Mouse (Mus musculus) liver, embryonic 16.5 days (tissue): ENCODE measurements at regions not wholly inside any gene's neighbourhood (a gene's known extent, or its start where the extent isn't known, plus 50 kb on each side); places are given as distances from the start of the nearest gene placed in this dataset.

ENCODE experiments used
- ATAC-seq: fragments of 200-750 bp; cut with Nextera tagmentation; 2 replicates; pipeline ENCODE4 v1.8.0; 2017; ENCODE audit warnings: low read depth, mild to moderate bottlenecking, moderate number of reproducible peaks, moderate library complexity
- H3K27ac ChIP-seq: fragments of 300-500 bp; sonication (generic); 2 replicates; pipeline ENCODE4 v1.5.1; 2014; ENCODE audit warnings: mild to moderate bottlenecking, low read length
- H3K27me3 ChIP-seq: fragments of 300-500 bp; sonication (generic); 2 replicates; pipeline ENCODE4 v1.6.1; 2014; ENCODE audit warnings: low read depth, low read length, mixed read lengths; ENCODE audit not compliant: control insufficient read depth, insufficient read depth
- H3K36me3 ChIP-seq: fragments of 300-500 bp; sonication (generic); 2 replicates; pipeline ENCODE4 v1.6.1; 2014; ENCODE audit warnings: mild to moderate bottlenecking; ENCODE audit not compliant: control insufficient read depth, insufficient read depth
- H3K4me1 ChIP-seq: fragments of 300-500 bp; sonication (generic); 2 replicates; pipeline ENCODE4 v1.6.1; 2014; ENCODE audit warnings: low read depth, low read length, mixed read lengths; ENCODE audit not compliant: control insufficient read depth
- H3K4me2 ChIP-seq: fragments of 300-500 bp; sonication (generic); 2 replicates; pipeline ENCODE4 v1.6.1; 2014; ENCODE audit warnings: low read depth, low read length, mixed read lengths
- H3K4me3 ChIP-seq: fragments of 300-500 bp; sonication (generic); 2 replicates; pipeline ENCODE4 v1.5.1; 2014; ENCODE audit warnings: low read depth, mild to moderate bottlenecking, low read length
- H3K9ac ChIP-seq: fragments of 300-500 bp; sonication (generic); 2 replicates; pipeline ENCODE4 v1.6.1; 2014; ENCODE audit warnings: low read depth, low read length
- H3K9me3 ChIP-seq: fragments of 300-500 bp; sonication (generic); replicated peaks from 2 replicates; pipeline ENCODE4 v1.6.1; 2016; ENCODE audit warnings: low read length; ENCODE audit not compliant: control insufficient read depth
- WGBS: fragments of 180-500 bp; shearing (Covaris S2); extraction: QIAGEN DNeasy Blood & Tissue Kit; methylation state at CpG from one replicate; pipeline ENCODE4 v1.1.7; 2014; ENCODE audit not compliant: insufficient replicate concordance; 5-methylcytosine and 5-hydroxymethylcytosine counted together

GRCm38 (mm10) chr10:15172558-15172957 lies 454.5 kb upstream of the Gje1 start:
- Histone ChIP-seq H3K4me3 (no peak overlapping the region), H3K36me3 (no peaks in the 10 kb centered on the region), H3K27me3 (no peaks in the 10 kb centered on the region), H3K4me2 (no peak overlapping the region), H3K9ac (no peak overlapping the region), H3K27ac (no peak overlapping the region), H3K4me1 (no peaks in the 10 kb centered on the region), H3K9me3 (no peaks in the 10 kb centered on the region)
- WGBS, result 48% methylated on average over 1 of the region's 1 CpGs
- no peak for ATAC-seq

- H3K4me1 ChIP-seq, result no peaks in the 10 kb centered on the region
- no peak overlapping the region for H3K27ac ChIP-seq
- H3K36me3 ChIP-seq, result no peaks in the 10 kb centered on the region
- no peak overlapping the region for H3K4me2 ChIP-seq
- 33% methylated on average over 2 of the region's 2 CpGs for WGBS
- no peak for ATAC-seq
- H3K9ac ChIP-seq, result no peak overlapping the region
- no peaks in the 10 kb centered on the region for H3K9me3 ChIP-seq
- no peaks in the 10 kb centered on the region for H3K27me3 ChIP-seq
- no peak overlapping the region for H3K4me3 ChIP-seq
Observed at GRCm38 (mm10) chr10:15140703-15141102, 422.7 kb upstream of the Gje1 start.
